Mouse (Mus musculus): ENCODE results near the gene Gcsam.

Gene Gcsam

DNA sequence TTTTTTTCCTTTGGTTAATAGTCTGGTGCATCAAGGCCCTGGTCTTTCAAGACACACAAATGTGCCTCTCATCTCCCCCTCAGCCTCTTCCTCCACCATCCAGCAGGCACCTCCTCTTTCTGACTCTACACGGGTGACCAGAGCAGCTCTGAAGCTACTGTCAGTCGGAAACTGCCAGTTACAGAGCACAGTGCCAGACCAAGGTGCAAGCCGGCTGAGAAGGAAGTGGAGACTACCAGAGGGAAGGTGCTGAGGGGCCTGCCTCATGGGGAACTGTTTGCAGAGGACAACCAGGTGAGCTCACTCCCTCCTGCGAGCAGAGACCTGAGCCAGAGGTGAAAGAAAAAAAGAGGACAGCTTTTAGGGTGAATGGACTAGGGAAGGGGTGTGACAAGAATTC, at the start of gene Gcsam:
Gene Gcsam, plus strand, starts transcription at position 114 of the 400 bp plus-strand sequence.
- no peak for DNase-seq (ENCODE audit: low spot score in 2 of 2)

- DNase-seq (ENCODE audit: low spot score in 2 of 2): no peak
Observed at GRCm38 (mm10) chr16:45561747-45562146, 48.4 kb upstream of the Gcsam start.

GRCm38 (mm10) chr16:45572307-45572706, 37.9 kb upstream of the Gcsam start:
- no peak for DNase-seq (ENCODE audit: low spot score in 2 of 2)

DNA sequence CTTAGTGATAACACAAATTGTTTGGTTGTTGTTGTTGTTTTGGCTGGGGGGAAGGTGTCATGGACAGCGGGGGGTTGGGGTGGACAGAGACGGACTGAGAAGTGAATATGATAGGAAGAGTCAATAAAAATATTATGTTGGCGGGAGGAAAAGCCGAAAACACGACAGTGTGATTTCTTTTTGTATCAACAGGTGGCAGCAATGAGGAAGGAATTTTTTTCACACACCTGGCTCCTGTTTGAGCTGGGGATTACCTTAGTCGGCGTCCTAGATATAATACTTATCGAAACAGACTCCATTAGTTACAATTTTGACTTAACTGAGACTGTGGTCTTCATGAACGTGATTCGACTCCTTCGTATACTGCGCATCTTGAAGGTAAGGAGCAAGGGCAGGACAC, 30.3 kb upstream of the Gcsam start:
- no peak for DNase-seq (ENCODE audit: low spot score in 2 of 2)

DNA sequence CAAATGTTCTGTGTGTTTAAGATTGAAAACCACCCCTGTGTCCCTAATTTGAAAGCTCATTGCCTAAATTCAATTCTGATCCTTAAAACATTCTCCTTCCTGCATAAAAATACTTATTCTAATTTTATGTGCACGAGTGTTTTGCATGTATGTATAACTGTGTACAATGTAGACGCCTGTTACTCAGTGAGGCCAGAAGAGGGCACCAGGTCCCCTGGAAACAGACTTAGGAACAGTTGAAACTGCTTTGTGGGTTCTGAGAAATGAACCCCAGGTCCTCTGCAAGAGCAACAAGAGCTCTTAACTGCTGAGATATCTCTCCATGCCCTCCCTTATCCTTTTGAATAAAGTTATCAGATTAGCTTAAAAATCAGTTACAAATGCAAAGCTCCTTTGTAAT, 27.7 kb upstream of the Gcsam start:
- no peak for DNase-seq (ENCODE audit: low spot score in 2 of 2)

GRCm38 (mm10) chr16:45593656-45594055, 16.5 kb upstream of the Gcsam start:
- DNase-seq (ENCODE audit: low spot score in 2 of 2): no peak

GRCm38 (mm10) chr16:45595494-45595893, 14.7 kb upstream of the Gcsam start:
- DNase-seq (ENCODE audit: low spot score in 2 of 2): no peak

DNA sequence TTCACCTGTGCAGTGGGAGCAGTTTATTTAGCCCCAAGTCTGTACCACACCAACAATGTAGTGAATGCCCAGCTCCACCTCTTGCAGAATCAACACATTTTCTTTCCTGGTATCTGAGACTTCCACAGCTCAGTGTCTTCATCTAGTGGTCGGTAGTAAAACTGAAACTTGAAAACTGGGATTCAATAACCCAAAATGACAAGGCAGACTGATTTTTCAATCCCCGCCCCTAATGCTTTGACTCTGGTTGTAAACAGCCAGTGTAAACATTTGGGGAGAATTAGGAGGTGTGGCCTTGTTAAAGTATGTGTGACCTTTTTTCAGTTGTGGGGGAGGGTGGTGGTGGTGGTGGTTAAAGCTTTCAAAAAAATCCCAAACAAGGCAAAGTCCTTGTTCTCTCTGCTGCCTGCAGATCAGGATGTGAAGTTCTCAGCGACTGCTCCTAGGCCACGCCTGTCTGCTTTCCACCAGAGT, 1.7 kb upstream of the Gcsam start:
- peak in 1 of 2 experiments; percentile 40 for DNase-seq (ENCODE audit: low spot score in 2 of 2)

DNA sequence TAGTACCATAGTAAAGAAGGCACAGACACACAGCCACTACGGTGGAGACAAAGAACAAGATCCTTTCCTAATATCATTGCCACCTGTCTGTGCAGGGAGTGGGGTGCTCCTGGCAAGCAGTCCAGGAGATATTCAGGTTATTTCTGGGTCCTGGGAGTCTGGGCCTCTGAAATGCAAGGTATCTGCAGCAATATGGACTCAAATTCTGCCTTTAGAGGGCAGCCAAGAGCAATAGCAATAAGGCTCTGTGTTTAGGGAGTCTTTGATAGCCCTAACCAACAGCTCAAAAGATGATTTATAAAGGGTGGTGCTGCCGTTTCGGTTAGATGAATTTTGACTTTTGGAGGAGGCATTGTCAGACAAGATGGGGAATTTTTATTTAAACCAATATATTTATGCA, 880 bp upstream of the Gcsam start:
- peak in 1 of 2 experiments; percentile 20 for DNase-seq (ENCODE audit: low spot score in 2 of 2)

DNA sequence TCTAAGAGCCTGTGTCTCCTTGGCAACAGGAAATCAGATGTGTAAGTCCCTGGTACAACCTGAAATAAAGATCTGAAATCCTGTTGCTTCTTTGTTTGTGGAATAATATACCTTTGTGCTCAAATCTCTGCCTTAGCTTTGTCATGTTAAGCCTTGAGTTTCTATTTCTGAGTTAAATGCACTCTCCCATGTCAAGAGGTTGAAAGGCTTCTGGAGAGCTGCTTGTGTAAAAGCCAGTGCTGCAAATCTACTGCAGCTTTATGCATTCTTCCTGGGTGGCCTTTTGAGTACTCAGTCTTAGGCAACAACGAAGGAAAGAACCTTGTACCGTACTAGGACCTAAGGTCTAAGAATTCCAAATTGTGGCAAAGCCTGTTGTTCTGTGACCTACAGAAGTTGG, 3.1 kb downstream of the Gcsam start:
- no peak for DNase-seq (ENCODE audit: low spot score in 2 of 2)

DNA sequence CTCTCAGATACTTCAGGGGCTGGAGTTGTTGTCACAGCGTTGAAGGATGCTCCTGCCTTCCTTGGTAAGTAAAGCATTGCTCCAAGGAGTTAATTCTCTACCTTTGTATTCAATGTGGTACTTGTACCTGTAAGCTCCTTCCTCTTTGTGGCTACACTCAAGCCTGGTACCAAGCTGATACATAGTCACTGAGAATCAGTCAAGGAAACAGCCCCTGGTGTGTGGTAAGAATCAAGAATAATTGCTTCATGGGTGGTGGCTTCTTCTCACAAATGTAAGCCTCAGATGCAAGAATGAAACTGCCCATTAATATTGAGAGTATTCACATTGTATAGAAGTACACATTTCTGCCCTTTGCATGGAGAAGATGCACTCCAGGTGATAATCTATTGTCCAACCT, 5.8 kb downstream of the Gcsam start:
- DNase-seq (ENCODE audit: low spot score in 2 of 2): no peak

GRCm38 (mm10) chr16:45619751-45620375, 9.7 kb downstream of the Gcsam start:
- no peak for DNase-seq (ENCODE audit: low spot score in 2 of 2)

GRCm38 (mm10) chr16:45623230-45623629, 13.1 kb downstream of the Gcsam start:
- DNase-seq (ENCODE audit: low spot score in 2 of 2): no peak

- DNase-seq (ENCODE audit: low spot score in 2 of 2): no peak
Observed at GRCm38 (mm10) chr16:45624791-45625190, 14.6 kb downstream of the Gcsam start.

DNA sequence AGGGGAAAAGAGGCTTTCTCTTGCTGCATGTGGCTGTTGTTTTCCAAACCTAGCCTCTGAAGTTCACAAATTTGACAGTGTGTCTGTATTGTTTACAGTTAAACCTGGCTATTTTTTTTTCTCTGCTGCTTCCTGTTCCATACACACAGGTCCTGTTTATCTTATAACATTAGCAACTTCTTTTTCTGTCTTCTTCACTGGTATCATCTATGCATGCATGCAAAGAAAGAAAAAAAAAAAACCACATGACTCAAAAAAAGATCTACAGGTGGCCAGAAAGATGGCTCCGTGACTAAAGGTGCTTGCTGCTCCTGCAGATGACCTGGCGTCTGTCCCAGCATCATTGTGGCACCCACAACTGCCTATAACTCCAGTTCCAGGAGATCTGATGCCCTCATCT, 15.2 kb downstream of the Gcsam start:
- DNase-seq (ENCODE audit: low spot score in 2 of 2): no peak

- no peak for DNase-seq (ENCODE audit: low spot score in 2 of 2)
Observed at GRCm38 (mm10) chr16:45629497-45630105, 19.4 kb downstream of the Gcsam start.

GRCm38 (mm10) chr16:45630347-45630960, 20.3 kb downstream of the Gcsam start:
- DNase-seq (ENCODE audit: low spot score in 2 of 2): peak; percentile 36 to 85

GRCm38 (mm10) chr16:45632420-45632819, 22.2 kb downstream of the Gcsam start:
- DNase-seq (ENCODE audit: low spot score in 2 of 2): no peak

- no peak for DNase-seq (ENCODE audit: low spot score in 2 of 2)
Observed at GRCm38 (mm10) chr16:45635826-45636225, 25.6 kb downstream of the Gcsam start.

- no peak for DNase-seq (ENCODE audit: low spot score in 2 of 2)
Observed at GRCm38 (mm10) chr16:45640070-45640762, 30.0 kb downstream of the Gcsam start.

DNA sequence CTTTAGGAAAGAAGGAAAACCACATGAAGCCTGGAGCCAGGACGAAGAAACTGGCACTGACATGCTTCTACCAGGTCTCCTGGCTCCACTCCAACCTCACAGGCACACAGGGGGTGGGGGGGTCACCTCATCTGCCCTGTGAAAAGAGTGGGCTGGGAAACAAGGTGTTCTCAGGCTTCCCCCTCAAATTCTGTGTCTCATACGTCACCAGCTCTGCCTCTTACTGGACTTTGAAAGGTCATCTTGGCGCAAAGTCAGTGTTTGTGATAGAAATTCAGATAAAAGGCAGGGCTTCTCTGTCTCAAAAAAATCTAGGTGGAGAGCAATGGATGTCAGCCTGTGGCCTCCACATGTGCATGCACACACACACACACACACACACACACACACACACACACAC, 31.1 kb downstream of the Gcsam start:
- DNase-seq (ENCODE audit: low spot score in 2 of 2): no peak

- DNase-seq (ENCODE audit: low spot score in 2 of 2): no peak
Observed at GRCm38 (mm10) chr16:45643944-45644343, 33.8 kb downstream of the Gcsam start.

DNA sequence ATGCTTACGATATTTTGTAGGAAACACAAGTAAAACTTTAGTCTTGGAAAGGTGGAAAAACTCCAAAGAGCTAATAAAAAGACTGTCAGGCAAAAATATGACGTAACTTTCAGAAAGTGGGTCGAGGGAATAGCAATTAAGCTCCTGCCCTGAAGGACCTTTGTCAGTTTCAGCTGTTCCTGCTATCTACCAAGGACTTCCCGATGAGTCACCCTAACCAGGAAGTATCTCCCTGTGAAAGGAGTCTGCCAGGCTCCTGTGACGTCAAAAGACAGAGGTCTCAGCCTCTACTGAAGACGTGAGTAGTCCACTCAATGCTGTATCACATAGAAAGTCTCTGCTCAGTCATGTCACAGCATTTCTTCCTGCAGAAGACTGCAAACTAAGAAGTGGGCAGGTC, 34.2 kb downstream of the Gcsam start:
- DNase-seq (ENCODE audit: low spot score in 2 of 2): no peak

Measured in frontal cortex, postnatal 36 days (tissue).